Mouse (Mus musculus) embryo, embryonic 10.5 days (tissue): ENCODE results near the gene Anapc15-ps.

Source experiments
- DNase-seq: peaks from one replicate; pipeline ENCODE4 v3.0.0-alpha.2; 2015; ENCODE audit warnings: low spot score

The Anapc15-ps gene

GRCm38 (mm10) chr10:95673351-95673750 is at the start of gene Anapc15-ps:
Gene Anapc15-ps, minus strand, starts transcription at chr10:95673451.
- no peak for DNase-seq

- DNase-seq, result no peak
Measured at GRCm38 (mm10) chr10:95722203-95722611, 49.0 kb upstream of the Anapc15-ps start.

GRCm38 (mm10) chr10:95720181-95720798 is 47.0 kb upstream of the Anapc15-ps start:
- DNase-seq, result no peak

GRCm38 (mm10) chr10:95719472-95719871 is 46.2 kb upstream of the Anapc15-ps start:
- DNase-seq, result no peak

- DNase-seq, result no peak
Measured at GRCm38 (mm10) chr10:95718760-95719159, 45.5 kb upstream of the Anapc15-ps start.

- DNase-seq, result no peak
Measured at GRCm38 (mm10) chr10:95717106-95717680, 43.9 kb upstream of the Anapc15-ps start.

GRCm38 (mm10) chr10:95715687-95716086 is 42.4 kb upstream of the Anapc15-ps start:
- no peak for DNase-seq

- no peak for DNase-seq
Measured at GRCm38 (mm10) chr10:95712221-95712620, 39.0 kb upstream of the Anapc15-ps start.

GRCm38 (mm10) chr10:95709903-95710660 is 36.8 kb upstream of the Anapc15-ps start:
- no peak for DNase-seq

GRCm38 (mm10) chr10:95709143-95709880 is 36.1 kb upstream of the Anapc15-ps start:
- peak; percentile 67 for DNase-seq

GRCm38 (mm10) chr10:95708001-95708400 is 34.8 kb upstream of the Anapc15-ps start:
- DNase-seq, result peak; percentile 68

- no peak for DNase-seq
Measured at GRCm38 (mm10) chr10:95706867-95707266, 33.6 kb upstream of the Anapc15-ps start.

- no peak for DNase-seq
Measured at GRCm38 (mm10) chr10:95705747-95706146, 32.5 kb upstream of the Anapc15-ps start.

GRCm38 (mm10) chr10:95704847-95705246 is 31.6 kb upstream of the Anapc15-ps start:
- DNase-seq, result no peak

- no peak for DNase-seq
Measured at GRCm38 (mm10) chr10:95703730-95704129, 30.5 kb upstream of the Anapc15-ps start.

- no peak for DNase-seq
Measured at GRCm38 (mm10) chr10:95700422-95700821, 27.2 kb upstream of the Anapc15-ps start.

- no peak for DNase-seq
Measured at GRCm38 (mm10) chr10:95698920-95699714, 25.9 kb upstream of the Anapc15-ps start.

- no peak for DNase-seq
Measured at GRCm38 (mm10) chr10:95696253-95696641, 23.0 kb upstream of the Anapc15-ps start.

GRCm38 (mm10) chr10:95695603-95696252 is 22.5 kb upstream of the Anapc15-ps start:
- DNase-seq, result no peak

GRCm38 (mm10) chr10:95694559-95695251 is 21.5 kb upstream of the Anapc15-ps start:
- no peak for DNase-seq
